Mouse (Mus musculus): ENCODE measurements at regions not wholly inside any gene's neighbourhood (a gene's known extent, or its start where the extent isn't known, plus 50 kb on each side); places are given as distances from the start of the nearest gene placed in this dataset.

GRCm38 (mm10) chr4:142838363-142838964 is 374.3 kb downstream of the Prdm2 start:
- no peak for DNase-seq (ENCODE audit: low spot score)
- Histone ChIP-seq H3K9me3 (replicated peaks) (no peaks in the 10 kb centered on the region), H3K36me3 (no peaks in the 10 kb centered on the region), H3K27me3 (ENCODE audit: low read depth, poor library complexity, severe bottlenecking) (no peaks in the 10 kb centered on the region), H3K4me3 (no peak overlapping the region), H3K27ac (no peak overlapping the region), H3K4me1 (0 out of 2 replicates have a peak, but pooled peaks cover 2% of the 10 kb centered on the region)
- WGBS, result 72% methylated on average over 4 of the region's 4 CpGs

GRCm38 (mm10) chr4:142837636-142838035 is 375.2 kb downstream of the Prdm2 start:
- H3K27me3 ChIP-seq (ENCODE audit: low read depth, poor library complexity, severe bottlenecking), result no peaks in the 10 kb centered on the region
- no peak overlapping the region for H3K27ac ChIP-seq
- 81% methylated on average over 4 of the region's 4 CpGs for WGBS
- H3K4me1 ChIP-seq, result 0 out of 2 replicates have a peak, but pooled peaks cover 2% of the 10 kb centered on the region
- no peak overlapping the region for H3K4me3 ChIP-seq
- no peaks in the 10 kb centered on the region for H3K9me3 ChIP-seq (replicated peaks)
- no peaks in the 10 kb centered on the region for H3K36me3 ChIP-seq
- DNase-seq (ENCODE audit: low spot score), result no peak

GRCm38 (mm10) chr4:142829711-142830110 is 383.1 kb downstream of the Prdm2 start:
- DNase-seq (ENCODE audit: low spot score), result no peak
- H3K27me3 ChIP-seq (ENCODE audit: low read depth, poor library complexity, severe bottlenecking), result no peaks in the 10 kb centered on the region
- H3K27ac ChIP-seq, result no peak overlapping the region
- H3K36me3 ChIP-seq, result no peaks in the 10 kb centered on the region
- no peak overlapping the region for H3K4me3 ChIP-seq
- H3K9me3 ChIP-seq (replicated peaks), result no peaks in the 10 kb centered on the region
- H3K4me1 ChIP-seq, result peaks cover 16% of the 10 kb centered on the region
- WGBS, result 85% methylated on average over 7 of the region's 7 CpGs

- no peak overlapping the region for H3K27ac ChIP-seq
Observed at GRCm38 (mm10) chr4:142828969-142829368, 383.8 kb downstream of the Prdm2 start.

GRCm38 (mm10) chr4:142826250-142826893 is 386.4 kb downstream of the Prdm2 start:
- 63% methylated on average over 13 of the region's 13 CpGs for WGBS

More at GRCm38 (mm10) chr4:142828969-142829368, 383.8 kb downstream of the Prdm2 start:
- Histone ChIP-seq H3K4me1 (peaks cover 16% of the 10 kb centered on the region), H3K36me3 (no peaks in the 10 kb centered on the region), H3K4me3 (no peak overlapping the region), H3K27me3 (ENCODE audit: low read depth, poor library complexity, severe bottlenecking) (no peaks in the 10 kb centered on the region), H3K9me3 (replicated peaks) (no peaks in the 10 kb centered on the region)
- no peak for DNase-seq (ENCODE audit: low spot score)
- WGBS, result 41% methylated on average over 10 of the region's 10 CpGs

GRCm38 (mm10) chr4:142825786-142826185 is 387.0 kb downstream of the Prdm2 start:
- no peak for DNase-seq (ENCODE audit: low spot score)
- Histone ChIP-seq H3K9me3 (replicated peaks) (no peaks in the 10 kb centered on the region), H3K27ac (no peak overlapping the region), H3K27me3 (ENCODE audit: low read depth, poor library complexity, severe bottlenecking) (no peaks in the 10 kb centered on the region), H3K4me1 (peaks cover 16% of the 10 kb centered on the region), H3K4me3 (no peak overlapping the region), H3K36me3 (no peaks in the 10 kb centered on the region)
- WGBS, result 68% methylated on average over 5 of the region's 5 CpGs

More at GRCm38 (mm10) chr4:142826250-142826893, 386.4 kb downstream of the Prdm2 start:
- Histone ChIP-seq H3K9me3 (replicated peaks) (no peaks in the 10 kb centered on the region), H3K27ac (no peak overlapping the region), H3K27me3 (ENCODE audit: low read depth, poor library complexity, severe bottlenecking) (no peaks in the 10 kb centered on the region), H3K36me3 (no peaks in the 10 kb centered on the region), H3K4me1 (peaks cover 16% of the 10 kb centered on the region), H3K4me3 (no peak overlapping the region)
- no peak for DNase-seq (ENCODE audit: low spot score)

- Histone ChIP-seq H3K4me1 (no peaks in the 10 kb centered on the region), H3K4me3 (no peak overlapping the region), H3K27ac (no peak overlapping the region), H3K27me3 (ENCODE audit: low read depth, poor library complexity, severe bottlenecking) (no peaks in the 10 kb centered on the region), H3K9me3 (replicated peaks) (no peaks in the 10 kb centered on the region), H3K36me3 (no peaks in the 10 kb centered on the region)
- no peak for DNase-seq (ENCODE audit: low spot score)
- whole genome bisulfite sequencing, result 90% methylated on average over 6 of the region's 6 CpGs
Observed at GRCm38 (mm10) chr4:142818440-142818839, 394.4 kb downstream of the Prdm2 start.

- H3K4me1 ChIP-seq, result no peaks in the 10 kb centered on the region
- no peaks in the 10 kb centered on the region for H3K9me3 ChIP-seq (replicated peaks)
- no peaks in the 10 kb centered on the region for H3K36me3 ChIP-seq
- H3K27me3 ChIP-seq (ENCODE audit: low read depth, poor library complexity, severe bottlenecking), result no peaks in the 10 kb centered on the region
- 82% methylated on average over 1 of the region's 1 CpGs for WGBS
- no peak overlapping the region for H3K4me3 ChIP-seq
- DNase-seq (ENCODE audit: low spot score), result no peak
- H3K27ac ChIP-seq, result no peak overlapping the region
Observed at GRCm38 (mm10) chr4:142816986-142817385, 395.8 kb downstream of the Prdm2 start.

GRCm38 (mm10) chr4:142803819-142804218 is 409.0 kb downstream of the Prdm2 start:
- H3K4me1 ChIP-seq, result peaks cover 10% of the 10 kb centered on the region
- no peaks in the 10 kb centered on the region for H3K27me3 ChIP-seq (ENCODE audit: low read depth, poor library complexity, severe bottlenecking)
- 90% methylated on average over 2 of the region's 2 CpGs for WGBS
- no peaks in the 10 kb centered on the region for H3K36me3 ChIP-seq
- DNase-seq (ENCODE audit: low spot score), result no peak
- H3K4me3 ChIP-seq, result no peak overlapping the region
- no peak overlapping the region for H3K27ac ChIP-seq
- no peaks in the 10 kb centered on the region for H3K9me3 ChIP-seq (replicated peaks)

GRCm38 (mm10) chr4:142799291-142799690 is 413.5 kb downstream of the Prdm2 start:
- Histone ChIP-seq H3K4me1 (peaks cover 10% of the 10 kb centered on the region), H3K27me3 (ENCODE audit: low read depth, poor library complexity, severe bottlenecking) (no peaks in the 10 kb centered on the region), H3K36me3 (no peaks in the 10 kb centered on the region), H3K4me3 (no peak overlapping the region), H3K9me3 (replicated peaks) (no peaks in the 10 kb centered on the region), H3K27ac (no peak overlapping the region)
- WGBS, result 38% methylated on average over 5 of the region's 5 CpGs
- DNase-seq (ENCODE audit: low spot score), result no peak

GRCm38 (mm10) chr4:142798834-142799233 is 414.0 kb downstream of the Prdm2 start:
- 81% methylated on average over 6 of the region's 6 CpGs for WGBS
- H3K4me3 ChIP-seq, result no peak overlapping the region

GRCm38 (mm10) chr4:142792606-142792970 is 420.2 kb downstream of the Prdm2 start:
- H3K9me3 ChIP-seq (replicated peaks), result no peaks in the 10 kb centered on the region
- no peak for DNase-seq (ENCODE audit: low spot score)
- no peak overlapping the region for H3K4me3 ChIP-seq
- no peak overlapping the region for H3K27ac ChIP-seq
- no peaks in the 10 kb centered on the region for H3K36me3 ChIP-seq
- no peaks in the 10 kb centered on the region for H3K4me1 ChIP-seq
- 75% methylated on average over 2 of the region's 2 CpGs for WGBS
- H3K27me3 ChIP-seq (ENCODE audit: low read depth, poor library complexity, severe bottlenecking), result no peaks in the 10 kb centered on the region

More at GRCm38 (mm10) chr4:142798834-142799233, 414.0 kb downstream of the Prdm2 start:
- no peaks in the 10 kb centered on the region for H3K36me3 ChIP-seq
- DNase-seq (ENCODE audit: low spot score), result no peak
- H3K9me3 ChIP-seq (replicated peaks), result no peaks in the 10 kb centered on the region
- no peak overlapping the region for H3K27ac ChIP-seq
- peaks cover 10% of the 10 kb centered on the region for H3K4me1 ChIP-seq
- H3K27me3 ChIP-seq (ENCODE audit: low read depth, poor library complexity, severe bottlenecking), result no peaks in the 10 kb centered on the region

- Histone ChIP-seq H3K9me3 (replicated peaks) (no peaks in the 10 kb centered on the region), H3K36me3 (no peaks in the 10 kb centered on the region), H3K4me3 (no peak overlapping the region), H3K27me3 (ENCODE audit: low read depth, poor library complexity, severe bottlenecking) (no peaks in the 10 kb centered on the region), H3K27ac (no peak overlapping the region), H3K4me1 (no peaks in the 10 kb centered on the region)
- no peak for DNase-seq (ENCODE audit: low spot score)
- WGBS, result 89% methylated on average over 3 of the region's 3 CpGs
Observed at GRCm38 (mm10) chr4:142791823-142792605, 420.8 kb downstream of the Prdm2 start.
